Mouse (Mus musculus): Measurements from ENCODE around the gene Ttc39a. TPM values are rescaled to one million over a fixed set of nuclear protein-coding genes. Genes with fewer than 3 reads are reported as not detected.

Ttc39a gene
- total and polyA plus RNA-seq, 3 experiments, result 0.30 to 0.64 (median 0.32) TPM

DNA sequence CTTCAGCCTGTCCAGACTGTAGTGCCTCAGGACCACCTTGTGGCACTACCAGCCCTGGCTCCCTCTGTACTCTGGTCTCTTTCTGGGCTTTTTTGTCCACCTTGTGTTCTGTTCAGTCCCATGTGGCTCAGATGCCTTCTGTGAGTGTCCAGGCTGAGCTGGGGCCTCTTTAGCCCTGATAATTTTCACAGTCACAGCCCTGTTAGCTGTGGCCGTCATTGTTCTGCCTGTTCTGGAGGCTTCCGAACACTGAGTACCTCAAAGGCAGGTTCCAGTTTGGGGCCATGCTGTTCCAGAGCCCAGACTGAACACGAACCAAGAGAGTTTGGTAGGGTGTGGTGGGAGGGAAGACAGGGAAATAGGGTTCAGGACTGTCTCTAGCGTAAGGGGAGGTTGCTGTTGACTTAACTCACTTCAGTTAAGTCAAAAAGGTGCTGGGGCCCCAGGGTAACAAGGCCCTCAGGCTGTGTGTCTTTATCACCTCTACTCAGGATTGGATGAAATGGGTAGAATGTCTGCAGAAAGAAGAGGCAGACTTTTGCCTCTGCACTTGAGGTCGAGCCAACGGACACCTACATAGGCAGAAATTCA is 5.0 kb downstream of the Ttc39a start:
- H3K4me1 ChIP-seq (ENCODE audit: control insufficient read depth in 1 of 2, insufficient read depth in 2 of 2), result peaks cover 5 to 42% of the 10 kb centered on the region in 2 experiments
- no peaks in the 10 kb centered on the region for H3K79me2 ChIP-seq (replicated peaks; ENCODE audit: control insufficient read depth, extremely low read depth, insufficient read depth, poor library complexity, severe bottlenecking)
- TF ChIP-seq CHD1 (IDR thresholded peaks at IDR 0.05; ENCODE audit: low read depth, low read length) (no peak), MXI1 (IDR thresholded peaks at IDR 0.05; ENCODE audit: low read depth, low read length) (no peak), MAFK (IDR thresholded peaks at IDR 0.05; ENCODE audit: insufficient replicate concordance, low read length) (no peak), POLR2AphosphoS2 (IDR thresholded peaks at IDR 0.05; ENCODE audit: low read depth, low read length) (no peak), CTCF (conservative IDR thresholded peaks at IDR 0.05 in 1 of 2, IDR thresholded peaks at IDR 0.05 in 1 of 2; ENCODE audit: low read depth in 2 of 2, low read length in 2 of 2) (no peak), EP300 (IDR thresholded peaks at IDR 0.05; ENCODE audit: low read length) (no peak), SMC3 (IDR thresholded peaks at IDR 0.05; ENCODE audit: low read depth, low read length) (no peak), MAZ (IDR thresholded peaks at IDR 0.05; ENCODE audit: low read depth, low read length) (no peak), RAD21 (IDR thresholded peaks at IDR 0.05; ENCODE audit: low read depth, low read length) (no peak), USF2 (conservative IDR thresholded peaks at IDR 0.05; ENCODE audit: low read depth, low read length) (no peak), JUND (conservative IDR thresholded peaks at IDR 0.05; ENCODE audit: low read depth, low read length) (no peak), CHD2 (IDR thresholded peaks at IDR 0.05; ENCODE audit: low read length) (no peak), MAX (IDR thresholded peaks at IDR 0.05; ENCODE audit: low read length) (no peak), MYC (IDR thresholded peaks at IDR 0.05; ENCODE audit: low read depth, low read length) (no peak), ZNF384 (IDR thresholded peaks at IDR 0.05; ENCODE audit: low read depth, low read length) (no peak), NELFE (IDR thresholded peaks at IDR 0.05; ENCODE audit: low read depth, low read length) (no peak), IRF4 (IDR thresholded peaks at IDR 0.05; ENCODE audit: low read depth, low read length) (no peak), E2F4 (IDR thresholded peaks at IDR 0.05; ENCODE audit: insufficient replicate concordance, low read depth, low read length) (no peak), RCOR1 (conservative IDR thresholded peaks at IDR 0.05; ENCODE audit: low read depth, low read length) (no peak)
- no peak overlapping the region for H3K9ac ChIP-seq (ENCODE audit: insufficient read depth, low read depth)
- H3K36me3 ChIP-seq (replicated peaks in 1 of 2; ENCODE audit: control insufficient read depth in 1 of 2, insufficient read depth in 1 of 2, low read length in 1 of 2), result no peaks in the 10 kb centered on the region
- in situ Hi-C loops (cut with MboI; ENCODE audit: low pct_ligation_motif_present, low pct_unique_long_range_greater_than_20kb, low sequenced_read_pairs) (no loop called here), dilution Hi-C loops (cut with MboI; ENCODE audit: extremely low pct_ligation_motif_present, extremely low pct_unique_long_range_greater_than_20kb, low sequenced_read_pairs) (no loop called here)
- H3K27ac ChIP-seq (ENCODE audit: insufficient read depth, low read depth), result no peak overlapping the region
- H3K4me2 ChIP-seq (ENCODE audit: insufficient read depth, low read depth, poor library complexity, severe bottlenecking), result no peak overlapping the region
- no peaks in the 10 kb centered on the region for H3K27me3 ChIP-seq (replicated peaks)
- H3K4me3 ChIP-seq (replicated peaks in 1 of 3; ENCODE audit: low read depth in 2 of 3, low read length in 2 of 3, poor library complexity in 1 of 3), result no peak overlapping the region
- DNase-seq (ENCODE audit: extremely low read depth), result no peak
- peaks cover 2% of the 10 kb centered on the region for H3K9me3 ChIP-seq (replicated peaks; ENCODE audit: low read length)

DNA sequence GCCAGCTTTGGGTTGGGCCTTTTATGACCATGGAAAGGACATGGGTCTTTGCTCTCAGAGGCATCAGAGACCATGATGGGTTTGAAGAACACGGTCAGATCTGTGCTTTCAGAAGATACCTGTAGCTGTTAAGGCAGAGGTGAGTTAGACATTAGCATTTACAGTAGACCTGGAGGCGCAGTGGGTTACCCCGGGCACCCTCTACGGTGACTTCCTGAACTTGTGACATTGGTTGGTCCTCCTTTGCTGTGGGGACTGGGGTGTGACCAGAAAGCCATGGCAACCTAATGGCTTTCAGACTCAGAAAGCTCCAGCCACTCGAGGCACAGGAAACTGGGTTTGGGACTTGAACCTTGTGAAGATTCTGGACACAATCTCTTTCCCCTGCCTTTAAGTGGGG is 5.8 kb downstream of the Ttc39a start:
- Histone ChIP-seq H3K4me1 (ENCODE audit: control insufficient read depth in 1 of 2, insufficient read depth in 2 of 2) (peaks cover 5 to 40% of the 10 kb centered on the region in 2 experiments), H3K79me2 (replicated peaks; ENCODE audit: control insufficient read depth, extremely low read depth, insufficient read depth, poor library complexity, severe bottlenecking) (no peaks in the 10 kb centered on the region), H3K4me3 (replicated peaks in 1 of 3; ENCODE audit: low read depth in 2 of 3, low read length in 2 of 3, poor library complexity in 1 of 3) (no peak overlapping the region), H3K9ac (ENCODE audit: insufficient read depth, low read depth) (no peak overlapping the region), H3K36me3 (replicated peaks in 1 of 2; ENCODE audit: control insufficient read depth in 1 of 2, insufficient read depth in 1 of 2, low read length in 1 of 2) (no peaks in the 10 kb centered on the region), H3K4me2 (ENCODE audit: insufficient read depth, low read depth, poor library complexity, severe bottlenecking) (no peak overlapping the region), H3K27ac (ENCODE audit: insufficient read depth, low read depth) (no peak overlapping the region), H3K9me3 (replicated peaks; ENCODE audit: low read length) (no peaks in the 10 kb centered on the region), H3K27me3 (replicated peaks) (no peaks in the 10 kb centered on the region)
- dilution Hi-C loops (cut with MboI; ENCODE audit: extremely low pct_ligation_motif_present, extremely low pct_unique_long_range_greater_than_20kb, low sequenced_read_pairs) (no loop called here), in situ Hi-C loops (cut with MboI; ENCODE audit: low pct_ligation_motif_present, low pct_unique_long_range_greater_than_20kb, low sequenced_read_pairs) (no loop called here)
- TF ChIP-seq ETS1 (conservative IDR thresholded peaks at IDR 0.05; ENCODE audit: low read depth, low read length) (no peak), SMC3 (IDR thresholded peaks at IDR 0.05; ENCODE audit: low read depth, low read length) (no peak), CHD1 (IDR thresholded peaks at IDR 0.05; ENCODE audit: low read depth, low read length) (no peak), KAT2A (IDR thresholded peaks at IDR 0.05; ENCODE audit: insufficient replicate concordance, low read length) (no peak), MAZ (IDR thresholded peaks at IDR 0.05; ENCODE audit: low read depth, low read length) (no peak), GABPA (IDR thresholded peaks at IDR 0.05; ENCODE audit: insufficient replicate concordance, low read depth, low read length) (no peak), ZC3H11A (IDR thresholded peaks at IDR 0.05; ENCODE audit: low read depth, low read length) (no peak), E2F4 (IDR thresholded peaks at IDR 0.05; ENCODE audit: insufficient replicate concordance, low read depth, low read length) (no peak), HCFC1 (IDR thresholded peaks at IDR 0.05; ENCODE audit: low read depth, low read length) (no peak), MAFK (IDR thresholded peaks at IDR 0.05; ENCODE audit: insufficient replicate concordance, low read length) (no peak)
- DNase-seq (ENCODE audit: extremely low read depth), result no peak

Measured in CH12.LX (cell line).